Mouse (Mus musculus) adrenal gland, adult 18-20 months (tissue): ENCODE results near the gene Gata1. TPM values are rescaled to one million over a fixed set of nuclear protein-coding genes. Genes with fewer than 3 reads are reported as not detected.
"Not testable (repeated sequence)": the region's sequence is repeated elsewhere in the genome, so short reads cannot be mapped to it uniquely, and the experiment has no call there.

Experiments used
- DNase-seq, 2 experiments: peaks; one replicate each; pipeline ENCODE4 v3.0.0; 2021 to 2022; ENCODE audit warnings: low spot score in 2 of 2
- long read RNA-seq, 2 experiments: library from polyadenylated mRNA; stranded (forward); transcript quantifications; one replicate each; pipeline ENCODE4 v2.0.0; 2021
- total RNA-seq, 2 experiments: library from RNA; stranded (reverse); gene quantifications; 1 replicate in 1 of 2; 2 replicates in 1 of 2; pipeline ENCODE4 v1.2.3; 2021

Gata1 gene
- not detected for total RNA-seq
- long read RNA-seq, experiment 1, result 0 reads
- long read RNA-seq, experiment 2, result 0 reads

GRCm38 (mm10) chrX:7977892-7978291 is at the start of gene Gata1:
Gata1 (minus strand) TSS chrX:7978071.
- no peak for DNase-seq

DNA sequence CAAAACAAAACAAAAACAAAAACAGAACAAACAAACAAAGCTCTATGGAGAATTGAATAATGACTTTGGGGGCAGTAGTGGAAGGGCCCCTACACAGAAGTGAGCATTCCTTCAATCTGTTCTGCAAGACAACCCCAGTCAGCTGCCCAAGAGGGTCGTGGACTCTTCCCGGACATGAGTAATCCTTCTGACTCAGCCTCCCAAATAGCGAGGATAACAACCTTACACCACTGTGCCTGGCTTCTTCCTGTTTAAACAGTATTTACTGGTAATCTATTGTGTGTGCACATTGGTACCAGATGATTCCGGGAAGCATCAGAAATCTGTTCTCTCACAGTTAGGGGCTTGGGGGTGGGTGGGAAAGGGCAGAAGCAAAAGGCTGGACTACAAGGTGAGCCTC is 48.9 kb upstream of the Gata1 start:
- DNase-seq, result no peak

DNA sequence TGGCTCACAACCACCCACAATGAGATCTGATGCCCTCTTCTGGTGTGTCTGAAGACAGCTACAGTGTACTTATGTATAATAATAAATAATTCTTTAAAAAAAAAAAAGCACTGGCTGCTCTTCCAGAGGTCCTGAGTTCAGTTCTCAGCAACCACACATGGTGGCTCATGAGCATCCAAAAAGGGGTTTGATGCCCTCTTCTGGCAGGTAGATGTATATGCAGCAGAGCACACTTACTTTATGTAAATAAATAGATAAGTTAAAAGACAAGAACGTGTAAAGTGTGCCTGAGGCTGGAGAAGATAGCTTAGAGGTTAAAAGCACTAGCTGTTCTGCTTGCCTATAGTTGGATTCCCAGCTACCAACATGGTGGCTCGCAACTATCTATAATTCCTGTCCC is 46.9 kb upstream of the Gata1 start:
- DNase-seq, result no peak

- no peak for DNase-seq
Observed at GRCm38 (mm10) chrX:8020111-8020778, 42.4 kb upstream of the Gata1 start.

- DNase-seq, result no peak
Observed at GRCm38 (mm10) chrX:8018286-8018685, 40.4 kb upstream of the Gata1 start, which contains the start of gene Glod5. Glod5 (minus strand) TSS chrX:8018492.

- DNase-seq, result peak; percentile 14 to 34
Observed at GRCm38 (mm10) chrX:8017142-8017541, 39.3 kb upstream of the Gata1 start.

GRCm38 (mm10) chrX:8015675-8016074 is 37.8 kb upstream of the Gata1 start:
- not testable (repeated sequence) for DNase-seq

- no peak for DNase-seq
Observed at GRCm38 (mm10) chrX:8013569-8014314, 35.9 kb upstream of the Gata1 start.

DNA sequence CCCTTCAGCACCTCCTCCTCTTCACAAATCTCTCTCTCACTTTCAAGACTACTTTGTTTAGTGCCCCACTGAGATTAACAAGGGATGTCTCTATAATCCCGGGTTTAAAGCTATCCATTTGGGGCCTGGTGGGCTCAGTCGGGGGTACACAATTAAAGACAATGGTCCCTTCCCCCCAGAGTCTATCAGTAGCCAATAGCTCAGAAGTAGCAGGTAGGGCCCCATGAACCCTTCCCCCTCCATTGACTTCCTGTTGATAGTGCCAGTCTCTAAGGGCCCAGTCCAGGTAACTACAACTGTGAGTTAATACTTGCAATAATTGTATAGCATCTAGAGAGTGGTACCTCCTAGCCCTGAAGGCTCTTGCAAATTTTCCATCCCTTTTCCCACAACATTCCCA is 35.3 kb upstream of the Gata1 start:
- DNase-seq, result no peak

DNA sequence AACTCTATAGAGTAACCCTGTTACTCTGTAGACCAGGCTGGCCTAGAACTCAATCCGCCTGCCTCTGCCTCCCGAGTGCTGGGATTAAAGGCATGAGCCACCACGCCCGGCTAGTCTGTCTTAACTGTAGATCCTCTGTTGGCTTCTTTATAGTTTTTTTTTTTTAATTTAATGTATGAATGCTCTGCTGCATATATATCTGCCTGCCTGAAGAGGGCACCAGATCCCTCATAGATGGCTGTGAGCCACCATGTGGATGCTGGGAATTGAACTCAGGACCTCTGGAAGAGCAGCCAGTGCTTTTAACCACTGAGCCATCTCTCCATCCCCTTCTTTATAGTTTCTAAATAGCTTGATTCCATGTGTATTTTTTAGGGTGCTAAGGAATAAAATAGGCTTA is 31.5 kb upstream of the Gata1 start:
- not testable (repeated sequence) for DNase-seq

DNA sequence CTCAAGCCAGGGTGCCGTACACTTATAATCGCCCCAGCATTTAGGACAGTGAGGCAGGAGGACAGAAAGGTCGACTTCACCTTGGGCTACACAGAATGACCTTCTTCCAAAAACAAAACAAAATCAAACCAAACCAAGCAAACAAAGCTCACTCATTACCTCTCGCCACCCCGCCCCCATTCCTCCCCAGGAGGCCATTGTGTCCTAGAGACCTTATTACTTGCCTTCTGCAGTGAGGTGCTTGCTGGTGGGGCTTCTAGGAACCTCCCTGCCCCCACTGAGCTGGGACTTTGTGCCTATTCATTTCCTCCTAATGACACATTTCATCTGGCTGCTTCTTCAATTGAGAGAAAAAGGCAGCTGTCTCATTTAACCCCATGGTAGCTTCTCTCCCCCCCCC is 30.7 kb upstream of the Gata1 start:
- DNase-seq, result no peak

DNA sequence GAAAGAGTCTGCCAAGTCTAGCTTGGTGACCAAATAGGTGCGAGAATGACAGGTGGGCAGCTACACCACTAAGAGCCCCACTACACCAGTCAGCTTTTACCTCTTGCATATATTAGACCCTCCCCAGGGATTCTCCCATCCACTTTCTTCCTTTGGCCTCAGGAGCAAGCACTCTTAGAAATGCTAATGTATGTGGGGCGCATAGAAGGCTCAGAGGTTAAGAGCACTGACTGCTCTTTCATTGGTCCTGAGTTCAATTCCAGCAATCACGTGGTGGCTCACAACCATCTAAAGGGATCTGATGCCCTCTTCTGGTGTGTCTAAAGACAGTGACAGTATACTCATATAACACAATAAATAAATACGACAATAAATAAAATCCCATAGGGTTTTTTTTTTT is 25.1 kb upstream of the Gata1 start:
- no peak for DNase-seq

DNA sequence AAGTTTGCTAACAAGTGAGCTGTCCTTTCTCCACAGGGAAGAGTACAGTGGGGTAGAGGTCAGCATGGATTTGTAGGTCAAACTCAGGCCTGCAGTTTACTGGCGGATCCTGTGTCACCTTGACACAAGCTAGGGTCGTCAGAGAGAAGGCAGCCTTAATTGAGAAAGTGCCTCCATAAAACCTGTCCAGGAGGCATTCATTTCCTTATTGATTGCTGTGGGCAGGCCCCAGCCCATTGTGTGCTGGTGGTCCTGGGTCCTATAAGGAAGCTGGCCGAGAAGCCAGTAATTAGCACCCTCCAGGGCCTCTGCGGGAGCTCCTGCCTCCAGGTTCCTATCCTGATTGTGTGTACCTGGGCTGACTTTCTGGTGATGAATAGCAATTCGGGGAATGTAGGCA is 24.1 kb upstream of the Gata1 start:
- no peak for DNase-seq

- no peak for DNase-seq
Observed at GRCm38 (mm10) chrX:8000546-8001192, 22.8 kb upstream of the Gata1 start.

DNA sequence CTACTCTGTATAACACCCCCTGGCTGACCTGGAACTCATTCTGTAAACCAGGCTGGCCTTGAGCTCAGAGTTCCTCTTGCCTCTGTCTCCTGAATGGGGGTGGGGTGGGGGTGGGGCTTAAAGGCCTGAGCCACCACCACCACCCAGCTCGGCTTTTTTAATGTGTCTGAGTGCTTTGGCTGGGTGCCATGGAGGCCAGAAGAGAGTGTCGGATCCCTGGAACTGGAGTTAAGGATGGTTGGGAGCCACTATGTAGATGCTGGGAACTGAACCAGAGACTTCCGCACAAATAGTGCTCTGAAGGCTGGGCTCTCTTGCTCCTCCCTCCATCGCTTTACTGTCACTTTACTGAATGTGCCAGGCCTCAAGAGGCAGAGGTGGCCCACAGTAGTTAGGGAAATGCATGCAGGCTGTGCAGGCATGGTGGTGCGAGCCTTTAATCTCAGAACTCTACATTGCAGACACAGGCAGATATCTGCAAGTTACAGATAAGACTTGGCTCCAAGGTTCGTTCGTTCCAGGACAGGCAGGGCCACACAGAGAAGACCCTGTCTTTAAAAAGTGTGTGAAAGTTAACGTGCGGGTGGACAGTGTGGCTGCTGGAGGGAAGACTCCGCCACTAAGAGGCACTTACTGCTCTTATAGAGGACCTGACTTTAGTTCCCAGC is 15.3 kb upstream of the Gata1 start:
- DNase-seq, result no peak

DNA sequence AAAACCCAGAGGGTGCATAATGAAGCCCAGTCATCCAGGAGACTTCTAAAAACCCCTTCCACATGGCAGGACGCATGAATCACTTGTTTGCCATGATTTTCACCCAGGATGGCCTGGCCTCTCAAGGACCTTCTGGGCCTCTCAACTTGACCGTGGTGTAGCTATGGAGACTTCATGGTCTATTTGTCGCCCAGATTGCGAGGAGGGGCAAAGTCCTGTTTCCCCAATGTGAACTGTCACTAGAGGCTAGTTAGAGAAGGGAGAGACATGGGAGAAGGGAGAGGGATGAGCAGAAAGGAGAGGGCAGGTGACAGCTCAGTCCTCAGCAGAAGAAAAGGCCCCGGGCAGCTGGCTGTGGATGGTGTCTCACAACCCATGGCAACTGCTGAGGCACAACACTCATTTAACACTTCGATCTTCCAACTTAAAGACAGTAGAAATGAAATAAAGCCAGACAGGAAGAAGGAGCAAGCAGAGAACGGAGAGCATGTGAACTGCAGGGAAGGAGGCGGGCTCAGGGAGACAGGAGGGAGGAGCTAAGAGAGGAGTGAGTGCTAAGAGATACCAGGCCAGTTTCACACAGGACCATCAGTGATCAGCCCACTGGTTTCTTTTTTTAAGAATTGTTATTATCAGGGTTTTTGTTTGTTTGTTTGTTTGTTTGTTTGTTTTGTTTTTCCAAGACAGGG is 14.7 kb upstream of the Gata1 start:
- no peak for DNase-seq

GRCm38 (mm10) chrX:7981368-7981767 is 3.5 kb upstream of the Gata1 start:
- DNase-seq, result no peak

GRCm38 (mm10) chrX:7971292-7971691 is 6.6 kb downstream of the Gata1 start:
- no peak for DNase-seq

- DNase-seq, result no peak
Observed at GRCm38 (mm10) chrX:7968899-7969298, 9.0 kb downstream of the Gata1 start.

- no peak for DNase-seq
Observed at GRCm38 (mm10) chrX:7968226-7968625, 9.6 kb downstream of the Gata1 start.

GRCm38 (mm10) chrX:7967596-7968201 is 10.2 kb downstream of the Gata1 start:
- DNase-seq, result no peak
